ENCODE assay signal across 30 mouse cellular contexts in the genomic region with DNA sequence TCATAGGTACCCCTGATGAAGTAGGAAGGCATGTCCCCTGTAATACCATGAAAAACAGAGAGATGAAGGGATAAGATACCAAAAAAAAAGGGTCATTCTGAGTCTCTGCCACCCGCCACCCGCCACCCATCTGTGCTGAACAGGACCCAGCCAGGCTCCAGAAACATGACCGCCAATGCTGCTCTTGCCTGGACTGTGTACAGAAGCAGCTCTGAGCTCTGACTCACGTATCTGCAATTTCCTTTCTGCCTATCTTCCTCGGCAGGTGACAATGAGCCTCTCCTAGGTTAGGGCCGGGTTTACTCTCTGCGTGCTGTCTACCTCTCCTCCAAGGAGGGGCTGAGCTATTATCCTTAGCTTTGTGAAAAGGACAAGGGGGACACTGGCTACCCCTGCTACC. TPM values are rescaled to one million over a fixed set of nuclear protein-coding genes. Genes with fewer than 3 reads are reported as not detected.
"Had no signal": no experiment of that assay in that cellular context is flagged by ENCODE, and none has a peak within 500 bp of the region (broad histone marks: within the 10 kb centered on the region; RNA-seq: fewer than 3 reads in every experiment).

No protein-coding gene starts in this region.

- H3K27ac ChIP-seq: kidney, postnatal 0 days; layer of hippocampus, adult 2 months; left cerebral cortex, adult 2 months; limb, embryonic 12.5 days; limb, embryonic 15.5 days; liver, embryonic 14.5 days; macrophage; midbrain, embryonic 12.5 days; midbrain, embryonic 15.5 days; neural tube, embryonic 13.5 days had no signal

- H3K9ac ChIP-seq: limb, embryonic 12.5 days; limb, embryonic 15.5 days; liver, embryonic 14.5 days; liver, postnatal 0 days; lung, embryonic 14.5 days; midbrain, embryonic 12.5 days; midbrain, embryonic 15.5 days; neural tube, embryonic 13.5 days had no signal

- H3K4me2 ChIP-seq: limb, embryonic 12.5 days; limb, embryonic 15.5 days; liver, embryonic 11.5 days; lung, embryonic 14.5 days; midbrain, embryonic 12.5 days; midbrain, embryonic 15.5 days; neural tube, embryonic 13.5 days had no signal

- H3K36me3 ChIP-seq: limb, embryonic 12.5 days; limb, embryonic 15.5 days; midbrain, embryonic 12.5 days; midbrain, embryonic 15.5 days; neural tube, embryonic 13.5 days had no signal

- ATAC-seq: liver, postnatal 0 days; lung, postnatal 0 days; midbrain, embryonic 15.5 days had no signal

- H3K9me3 ChIP-seq: limb, embryonic 12.5 days; limb, embryonic 15.5 days; midbrain, embryonic 12.5 days; midbrain, embryonic 15.5 days; neural tube, embryonic 13.5 days had no signal

- DNase-seq: kidney, adult 2 months; kidney, postnatal 25 days; layer of hippocampus, adult 9-11 months; left cerebral cortex, postnatal 4 days; liver, postnatal 0 days; lung, embryonic 14.5 days; retina, postnatal 1 day; right cerebral cortex, postnatal 25 days; thymus, postnatal 25 days had no signal

- H3K4me3 ChIP-seq: layer of hippocampus, adult 2 months; left cerebral cortex, adult 2 months; limb, embryonic 12.5 days; limb, embryonic 15.5 days; midbrain, embryonic 12.5 days; midbrain, embryonic 15.5 days; neural tube, embryonic 13.5 days had no signal

RNA-seq across cellular contexts. Expression of a gene that starts 5.3 kb away (rescaled TPM):
- total RNA-seq: layer of hippocampus, adult 2 months; layer of hippocampus, postnatal 25 days; left cerebral cortex, adult 2 months; left cerebral cortex, postnatal 4 days; megakaryocyte, adult 5-6 weeks had no signal
- polyA plus RNA-seq: lung, postnatal 0 days; macrophage; midbrain, embryonic 12.5 days; midbrain, embryonic 15.5 days; neural tube, embryonic 13.5 days had no signal

RNA-seq across cellular contexts. Expression of a gene that starts 17.0 kb away (rescaled TPM):
- total RNA-seq: layer of hippocampus, adult 2 months; layer of hippocampus, postnatal 25 days; left cerebral cortex, adult 2 months; left cerebral cortex, postnatal 10 days; left cerebral cortex, postnatal 4 days; megakaryocyte, adult 5-6 weeks; neutrophil, adult 5-6 weeks had no signal
- polyA plus RNA-seq: kidney, adult 2 months; kidney, embryonic 14.5 days; kidney, postnatal 0 days; large intestine, adult 2 months; limb, embryonic 12.5 days; liver, embryonic 11.5 days; liver, embryonic 14.5 days; liver, postnatal 0 days; lung, embryonic 14.5 days; lung, postnatal 0 days; macrophage; midbrain, embryonic 12.5 days; midbrain, embryonic 15.5 days; neural tube, embryonic 13.5 days; spleen, adult 2 months; stomach, embryonic 16.5 days; thymus, postnatal 0 days had no signal

RNA-seq across cellular contexts. Expression of a gene that starts 38.6 kb away (rescaled TPM):
- total RNA-seq: layer of hippocampus, adult 2 months; layer of hippocampus, postnatal 25 days; left cerebral cortex, adult 2 months; left cerebral cortex, postnatal 10 days; left cerebral cortex, postnatal 4 days; megakaryocyte, adult 5-6 weeks; neutrophil, adult 5-6 weeks had no signal
- polyA plus RNA-seq: kidney, adult 2 months; kidney, embryonic 14.5 days; kidney, postnatal 0 days; large intestine, adult 2 months; limb, embryonic 12.5 days; limb, embryonic 15.5 days; liver, embryonic 11.5 days; liver, embryonic 14.5 days; liver, postnatal 0 days; lung, embryonic 14.5 days; lung, postnatal 0 days; macrophage; midbrain, embryonic 12.5 days; midbrain, embryonic 15.5 days; neural tube, embryonic 13.5 days; spleen, adult 2 months; stomach, embryonic 16.5 days had no signal
